Mouse (Mus musculus) embryonic facial prominence, embryonic 14.5 days (tissue): ENCODE measurements around the gene Cfap61. TPM values are rescaled to one million over a fixed set of nuclear protein-coding genes. Genes with fewer than 3 reads are reported as not detected.

Experiments
- ATAC-seq: fragments of 200-750 bp; cut with Nextera tagmentation; 2 replicates; pipeline ENCODE4 v1.8.0; 2017; ENCODE audit warnings: low read depth, moderate number of reproducible peaks, moderate TSS enrichment
- DNase-seq: peaks from one replicate; pipeline ENCODE4 v3.0.0-alpha.2; 2015; ENCODE audit warnings: low spot score
- H3K27ac ChIP-seq: fragments of 300-500 bp; sonication (generic); replicated peaks from 2 replicates; pipeline ENCODE4 v1.5.1; 2014; ENCODE audit warnings: low read depth, mild to moderate bottlenecking, low read length, moderate library complexity
- H3K27me3 ChIP-seq: fragments of 300-500 bp; sonication (generic); replicated peaks from 2 replicates; pipeline ENCODE4 v1.6.1; 2014; ENCODE audit warnings: low read length; ENCODE audit not compliant: control insufficient read depth, insufficient read depth
- H3K36me3 ChIP-seq: fragments of 300-500 bp; sonication (generic); 2 replicates; pipeline ENCODE4 v1.6.1; 2014; ENCODE audit warnings: low read length, mixed read lengths; ENCODE audit not compliant: control insufficient read depth, insufficient read depth
- H3K4me1 ChIP-seq: fragments of 300-500 bp; sonication (generic); 2 replicates; pipeline ENCODE4 v1.6.1; 2014; ENCODE audit warnings: antibody characterized with exemption, low read length; ENCODE audit not compliant: control insufficient read depth, insufficient read depth
- H3K4me2 ChIP-seq: fragments of 300-500 bp; sonication (generic); 2 replicates; pipeline ENCODE4 v1.6.1; 2014; ENCODE audit warnings: low read depth, mild to moderate bottlenecking, low read length, moderate library complexity, mixed read lengths
- H3K4me3 ChIP-seq: fragments of 300-500 bp; sonication (generic); 2 replicates; pipeline ENCODE4 v1.5.1; 2014; ENCODE audit warnings: low read depth, mild to moderate bottlenecking, low read length
- H3K9ac ChIP-seq: fragments of 300-500 bp; sonication (generic); 2 replicates; pipeline ENCODE4 v1.6.1; 2014; ENCODE audit warnings: low read depth, mild to moderate bottlenecking, low read length, moderate library complexity, mixed read lengths
- H3K9me3 ChIP-seq: fragments of 300-500 bp; sonication (generic); 2 replicates; pipeline ENCODE4 v1.6.1; 2016; ENCODE audit warnings: low read length; ENCODE audit not compliant: control insufficient read depth
- WGBS: fragments of 180-500 bp; shearing (Covaris S2); extraction: QIAGEN DNeasy Blood & Tissue Kit; methylation state at CpG from one replicate; pipeline ENCODE4 v1.1.7; 2014; 5-methylcytosine and 5-hydroxymethylcytosine counted together
- polyA plus RNA-seq: library from polyadenylated mRNA; unstranded; fragments of >200 nt; fragmentation: Nextera tagmentation; extraction: Ambion mirVana; gene quantifications from 2 replicates; pipeline ENCODE4 v1.2.1, GENCODE M21; 2014

The Cfap61 gene
- polyA plus RNA-seq, 1 experiment from 2014 or later: 2.0 TPM

- WGBS: 78% methylated on average over 6 of the region's 6 CpGs
- ATAC-seq: no peak
Measured at GRCm38 (mm10) chr2:145958097-145958496, 23.5 kb downstream of the Cfap61 start.

GRCm38 (mm10) chr2:145958551-145958950, 24.0 kb downstream of the Cfap61 start:
- Histone ChIP-seq H3K9me3 (no peaks in the 10 kb centered on the region), H3K36me3 (no peaks in the 10 kb centered on the region), H3K9ac (no peak overlapping the region), H3K27me3 (no peaks in the 10 kb centered on the region), H3K27ac (no peak overlapping the region), H3K4me3 (no peak overlapping the region), H3K4me1 (no peaks in the 10 kb centered on the region), H3K4me2 (no peak overlapping the region)
- WGBS: 88% methylated on average over 7 of the region's 7 CpGs
- DNase-seq (no peak), ATAC-seq (0 out of 2 replicates have a peak, but pooled peaks have one; percentile 24)

More at GRCm38 (mm10) chr2:145958097-145958496, 23.5 kb downstream of the Cfap61 start:
- no peak for DNase-seq
- Histone ChIP-seq H3K4me1 (no peaks in the 10 kb centered on the region), H3K27me3 (no peaks in the 10 kb centered on the region), H3K27ac (no peak overlapping the region), H3K36me3 (no peaks in the 10 kb centered on the region), H3K4me2 (no peak overlapping the region), H3K4me3 (no peak overlapping the region), H3K9ac (no peak overlapping the region), H3K9me3 (no peaks in the 10 kb centered on the region)

- no peak overlapping the region for H3K4me2 ChIP-seq
- H3K27ac ChIP-seq: no peak overlapping the region
- ATAC-seq (no peak), DNase-seq (no peak)
- H3K4me3 ChIP-seq: no peak overlapping the region
- no peaks in the 10 kb centered on the region for H3K36me3 ChIP-seq
- no peaks in the 10 kb centered on the region for H3K27me3 ChIP-seq
- 91% methylated on average over 5 of the region's 5 CpGs for WGBS
- H3K4me1 ChIP-seq: no peaks in the 10 kb centered on the region
- H3K9me3 ChIP-seq: no peaks in the 10 kb centered on the region
- no peak overlapping the region for H3K9ac ChIP-seq
Measured at GRCm38 (mm10) chr2:145961861-145962260, 27.3 kb downstream of the Cfap61 start.

DNA sequence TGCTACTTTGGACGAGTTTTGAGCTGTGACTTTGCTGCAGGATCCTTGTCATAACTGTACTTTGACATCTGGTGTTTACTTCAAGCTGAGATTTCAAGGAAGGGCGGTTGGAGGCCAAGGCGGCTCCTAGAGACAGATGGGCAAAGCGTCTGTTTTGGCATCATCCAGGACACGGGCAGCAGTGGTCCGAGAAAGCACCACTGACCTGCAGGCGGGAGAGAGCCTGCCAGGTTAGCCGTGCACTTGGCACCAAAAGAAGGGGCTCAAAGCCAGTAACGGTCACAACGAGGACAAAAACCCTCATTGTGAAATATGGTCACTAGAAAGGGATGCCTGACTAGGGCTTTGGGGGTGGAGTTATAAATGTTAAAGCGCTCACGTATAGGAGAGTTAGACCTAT, 36.2 kb downstream of the Cfap61 start:
- Histone ChIP-seq H3K4me3 (no peak overlapping the region), H3K36me3 (no peaks in the 10 kb centered on the region), H3K4me2 (no peak overlapping the region), H3K27me3 (no peaks in the 10 kb centered on the region), H3K9me3 (no peaks in the 10 kb centered on the region), H3K9ac (no peak overlapping the region), H3K4me1 (no peaks in the 10 kb centered on the region), H3K27ac (no peak overlapping the region)
- ATAC-seq (no peak), DNase-seq (no peak)
- 86% methylated on average over 12 of the region's 12 CpGs for WGBS

DNA sequence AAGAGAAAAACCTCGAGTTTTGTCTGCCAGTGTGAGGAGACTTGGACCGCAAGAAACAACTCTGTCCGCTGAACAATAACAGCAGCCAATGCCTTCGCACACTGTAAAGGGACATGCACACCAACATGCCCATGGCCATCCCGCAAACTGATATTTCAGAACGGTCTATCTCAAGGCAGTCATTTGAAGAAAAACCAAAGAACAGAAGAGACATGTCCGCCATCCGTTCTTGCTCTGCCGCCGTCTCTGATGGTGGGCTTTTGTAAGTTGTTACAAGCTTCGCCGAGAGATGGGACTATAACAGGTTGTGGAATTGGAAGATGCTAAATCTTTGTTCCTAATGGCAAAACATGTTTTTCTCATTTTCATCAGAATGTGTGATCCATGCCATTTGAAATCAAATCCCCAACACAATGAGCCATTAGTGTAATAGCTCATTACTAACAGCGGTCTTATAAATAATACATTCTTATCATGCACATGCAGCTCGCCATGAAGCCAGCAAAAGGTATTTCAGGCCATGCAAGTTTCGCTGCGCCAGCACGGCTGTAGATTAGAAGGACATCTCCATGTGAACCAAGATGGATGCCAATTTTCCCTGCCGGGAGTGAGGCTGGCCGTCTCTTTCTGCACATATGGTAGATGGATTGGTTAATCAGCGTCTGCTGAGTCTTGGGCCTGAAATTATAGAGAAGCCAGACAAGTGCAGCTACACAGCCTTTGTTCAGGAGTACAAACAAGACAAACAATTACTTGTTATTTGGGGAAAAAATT, 36.8 kb downstream of the Cfap61 start:
- WGBS: 90% methylated on average over 20 of the region's 20 CpGs
- Histone ChIP-seq H3K4me1 (no peaks in the 10 kb centered on the region), H3K36me3 (no peaks in the 10 kb centered on the region), H3K4me3 (no peak overlapping the region), H3K27me3 (no peaks in the 10 kb centered on the region), H3K9me3 (no peaks in the 10 kb centered on the region), H3K9ac (no peak overlapping the region), H3K27ac (no peak overlapping the region), H3K4me2 (no peak overlapping the region)
- DNase-seq: no peak
- no peak for ATAC-seq

DNA sequence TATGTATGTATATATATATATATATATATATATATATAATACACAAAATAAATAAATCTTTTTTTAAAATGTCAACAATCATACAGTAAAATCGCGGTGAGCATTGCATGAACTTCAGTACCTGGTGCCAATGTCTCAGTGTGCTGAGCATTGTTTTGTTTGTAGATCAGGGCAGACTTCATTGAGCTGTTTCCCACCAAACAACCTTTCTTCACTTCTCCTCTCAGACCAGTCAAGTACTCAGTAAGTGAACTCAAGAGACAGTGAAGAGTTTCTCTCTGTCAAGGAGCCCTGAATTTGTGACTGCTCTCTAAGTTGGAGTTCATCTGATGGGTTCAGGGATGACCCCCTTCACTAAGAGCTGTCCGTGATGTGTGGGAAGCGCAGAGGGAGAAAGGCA, 38.0 kb downstream of the Cfap61 start:
- Histone ChIP-seq H3K4me2 (no peak overlapping the region), H3K36me3 (no peaks in the 10 kb centered on the region), H3K9me3 (no peaks in the 10 kb centered on the region), H3K4me1 (no peaks in the 10 kb centered on the region), H3K9ac (no peak overlapping the region), H3K27me3 (no peaks in the 10 kb centered on the region), H3K4me3 (no peak overlapping the region), H3K27ac (no peak overlapping the region)
- ATAC-seq (no peak), DNase-seq (no peak)
- 91% methylated on average over 4 of the region's 4 CpGs for WGBS

- H3K4me1 ChIP-seq: 0 out of 2 replicates have a peak, but pooled peaks cover 3% of the 10 kb centered on the region
- H3K27ac ChIP-seq: no peak overlapping the region
- H3K9me3 ChIP-seq: no peaks in the 10 kb centered on the region
- H3K9ac ChIP-seq: no peak overlapping the region
- no peak overlapping the region for H3K4me2 ChIP-seq
- no peak for DNase-seq
- no peaks in the 10 kb centered on the region for H3K36me3 ChIP-seq
- H3K4me3 ChIP-seq: no peak overlapping the region
- no peak for ATAC-seq
- no peaks in the 10 kb centered on the region for H3K27me3 ChIP-seq
- WGBS: 63% methylated on average over 4 of the region's 4 CpGs
Measured at GRCm38 (mm10) chr2:145979616-145980015, 45.0 kb downstream of the Cfap61 start.

DNA sequence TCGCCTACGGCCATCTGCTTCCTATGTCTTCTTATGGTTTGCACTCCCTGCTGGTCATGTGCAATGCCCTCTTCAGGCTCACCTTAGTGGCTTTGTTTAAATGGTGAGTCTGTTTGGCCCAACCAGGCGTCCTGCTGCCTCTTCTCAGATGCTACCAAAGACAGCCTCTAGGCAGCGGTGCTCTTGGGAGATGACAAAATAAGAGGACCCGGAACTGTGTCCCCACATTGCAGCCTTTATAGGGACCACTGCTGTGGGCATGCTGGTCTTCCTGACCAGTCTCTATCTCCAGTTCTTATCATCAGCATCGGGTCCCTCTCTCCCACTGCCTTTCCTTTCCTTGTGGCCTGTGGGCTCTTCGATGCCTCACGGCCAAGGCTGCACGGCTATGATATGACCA, 46.3 kb downstream of the Cfap61 start:
- H3K27ac ChIP-seq: no peak overlapping the region
- ATAC-seq (no peak), DNase-seq (no peak)
- no peaks in the 10 kb centered on the region for H3K9me3 ChIP-seq
- WGBS: 81% methylated on average over 9 of the region's 9 CpGs
- no peaks in the 10 kb centered on the region for H3K36me3 ChIP-seq
- H3K4me1 ChIP-seq: 0 out of 2 replicates have a peak, but pooled peaks cover 3% of the 10 kb centered on the region
- H3K4me3 ChIP-seq: no peak overlapping the region
- H3K27me3 ChIP-seq: no peaks in the 10 kb centered on the region
- no peak overlapping the region for H3K9ac ChIP-seq
- H3K4me2 ChIP-seq: no peak overlapping the region

GRCm38 (mm10) chr2:145981699-145982112, 47.1 kb downstream of the Cfap61 start:
- Histone ChIP-seq H3K4me1 (0 out of 2 replicates have a peak, but pooled peaks cover 3% of the 10 kb centered on the region), H3K27me3 (no peaks in the 10 kb centered on the region), H3K4me2 (no peak overlapping the region), H3K27ac (no peak overlapping the region), H3K4me3 (no peak overlapping the region), H3K9ac (no peak overlapping the region), H3K36me3 (no peaks in the 10 kb centered on the region), H3K9me3 (no peaks in the 10 kb centered on the region)
- 10% methylated on average over 6 of the region's 6 CpGs for WGBS
- peak; percentile 64 for DNase-seq
- ATAC-seq: no peak
